Mouse (Mus musculus): ENCODE measurements around the gene H1fnt.

H1fnt gene

GRCm38 (mm10) chr15:98257193-98257592 lies at the start of gene H1fnt:
H1fnt (minus strand) TSS chr15:98257293.
- no peak for DNase-seq (ENCODE audit: low read depth, low spot score)

DNA sequence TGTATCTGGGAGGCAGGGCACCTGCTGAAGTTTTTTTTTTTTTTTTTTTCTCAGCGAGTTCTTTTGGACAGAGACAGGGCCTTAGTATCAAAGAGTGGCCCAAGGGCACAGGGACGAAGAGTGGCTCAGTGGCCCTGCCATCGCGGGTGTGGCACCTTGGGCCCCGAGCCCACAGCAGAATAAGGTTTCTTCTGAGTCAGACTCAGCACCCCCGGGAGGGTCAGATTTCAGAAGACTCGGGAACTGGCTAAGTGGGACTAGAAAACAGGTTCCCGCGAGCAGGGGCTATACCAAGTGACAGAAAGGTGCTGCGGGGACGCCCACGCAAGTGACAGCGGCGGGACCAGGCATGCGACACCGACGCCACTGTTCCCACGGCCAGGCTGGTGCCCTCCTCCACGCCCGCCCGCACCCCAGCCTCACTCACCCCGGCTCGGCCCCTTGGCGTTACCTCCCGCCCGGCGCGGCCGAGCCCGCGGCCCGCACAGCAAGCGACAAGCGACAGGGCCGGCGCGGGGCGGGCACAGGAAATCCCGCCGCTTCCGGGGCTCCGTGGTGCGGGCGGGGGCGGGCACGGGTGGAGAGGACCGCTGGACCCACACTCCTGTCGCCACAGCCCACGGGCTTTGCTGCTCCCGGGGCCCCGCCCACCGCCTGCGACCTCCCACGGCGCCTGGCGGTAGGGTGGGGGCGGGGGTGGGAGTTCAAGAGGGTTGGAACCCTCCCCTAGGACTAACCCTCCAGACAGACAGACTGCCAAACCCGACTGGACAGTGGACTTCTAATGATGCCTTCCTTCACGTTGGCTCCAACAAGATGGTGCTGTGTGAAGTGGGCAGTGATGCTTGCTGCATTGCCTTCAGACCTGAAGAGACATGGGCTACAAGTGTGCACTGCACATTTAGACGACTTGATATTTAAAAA lies 38.8 kb upstream of the H1fnt start, which contains the start of gene Zfp641:
Gene Zfp641, minus strand, starts transcription at position 534 of the 924 bp plus-strand sequence.
- DNase-seq (ENCODE audit: low read depth, low spot score): peak; percentile 1

DNA sequence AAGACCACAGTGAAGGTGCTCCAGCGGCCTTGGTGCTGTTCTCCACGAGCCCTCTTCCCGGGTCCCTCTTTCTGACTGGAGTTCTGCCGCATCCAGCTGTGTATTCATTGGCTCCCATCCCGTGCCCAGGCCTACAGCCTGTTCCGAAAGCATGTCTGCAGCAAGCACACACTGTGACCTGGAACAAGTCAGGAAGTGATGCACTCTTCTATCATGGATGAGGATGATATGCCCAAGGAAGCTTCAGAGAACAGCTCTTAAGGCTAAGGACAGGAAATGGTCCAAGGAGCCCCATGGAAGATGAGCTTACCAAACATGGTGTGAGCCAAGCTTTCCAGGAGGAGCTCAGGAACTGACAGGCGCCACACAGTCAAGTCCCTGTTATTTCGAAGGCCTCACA lies 36.6 kb upstream of the H1fnt start:
- no peak for DNase-seq (ENCODE audit: low read depth, low spot score)

DNA sequence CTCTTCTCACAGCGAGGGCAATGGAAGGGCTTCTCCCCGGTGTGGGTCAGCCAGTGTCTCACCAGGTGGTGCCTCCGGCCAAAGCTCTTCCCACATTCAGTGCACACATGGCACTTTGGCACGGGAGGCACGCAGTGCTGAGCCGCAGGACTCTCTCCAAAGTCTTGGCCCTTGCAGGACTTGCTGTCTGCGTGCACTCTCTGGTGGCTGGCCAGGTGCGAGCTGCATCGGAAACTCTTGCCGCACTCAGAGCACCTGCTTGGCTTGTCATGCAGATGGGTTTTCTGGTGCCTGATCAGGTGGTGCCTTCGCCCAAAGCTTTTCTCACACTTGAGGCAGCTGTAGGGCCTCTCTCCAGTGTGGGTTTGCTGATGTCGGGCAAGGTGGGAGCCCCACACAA lies 31.5 kb upstream of the H1fnt start:
- DNase-seq (ENCODE audit: low read depth, low spot score): no peak

DNA sequence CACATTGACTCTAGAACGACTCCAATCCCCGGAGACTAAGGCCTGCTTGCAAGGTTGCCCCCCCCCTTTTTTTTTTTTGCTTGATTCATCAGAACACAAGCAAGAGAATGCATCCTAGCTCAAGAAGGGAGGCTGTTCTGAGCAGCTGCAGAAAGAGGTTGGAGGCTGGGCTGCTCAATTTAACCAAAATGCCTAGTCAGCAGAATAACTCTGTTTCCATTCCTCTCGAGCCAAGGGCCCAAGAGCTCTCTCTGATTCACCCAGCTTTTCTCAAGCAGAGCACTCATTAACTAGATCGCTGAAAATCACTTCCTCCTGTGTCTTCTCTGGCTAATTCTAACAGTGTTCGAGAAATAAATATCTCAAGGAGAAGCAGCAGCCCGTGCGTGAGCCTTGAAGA lies 29.3 kb upstream of the H1fnt start:
- DNase-seq (ENCODE audit: low read depth, low spot score): no peak

DNA sequence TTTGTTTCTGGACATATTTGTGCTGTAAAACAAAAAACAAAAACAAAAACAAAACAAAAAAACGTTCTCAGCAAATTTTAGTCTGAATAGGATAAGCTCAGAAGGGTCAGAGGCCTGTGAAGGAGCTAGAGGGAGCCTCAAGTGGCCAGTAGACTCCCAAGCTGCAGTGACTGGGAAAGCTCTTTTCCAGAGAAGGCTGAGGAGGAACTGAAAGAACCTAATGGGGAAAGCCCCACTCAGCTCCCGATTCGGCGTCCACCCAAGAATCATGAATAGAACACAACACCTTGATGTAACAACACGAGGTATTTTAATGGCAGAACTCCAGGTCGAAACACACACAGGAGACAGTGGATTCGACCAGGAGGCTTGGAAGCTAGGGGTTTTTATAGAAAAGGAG lies 683 bp upstream of the H1fnt start:
- no peak for DNase-seq (ENCODE audit: low read depth, low spot score)

GRCm38 (mm10) chr15:98256271-98256670 lies 822 bp downstream of the H1fnt start:
- DNase-seq (ENCODE audit: low read depth, low spot score): no peak

DNA sequence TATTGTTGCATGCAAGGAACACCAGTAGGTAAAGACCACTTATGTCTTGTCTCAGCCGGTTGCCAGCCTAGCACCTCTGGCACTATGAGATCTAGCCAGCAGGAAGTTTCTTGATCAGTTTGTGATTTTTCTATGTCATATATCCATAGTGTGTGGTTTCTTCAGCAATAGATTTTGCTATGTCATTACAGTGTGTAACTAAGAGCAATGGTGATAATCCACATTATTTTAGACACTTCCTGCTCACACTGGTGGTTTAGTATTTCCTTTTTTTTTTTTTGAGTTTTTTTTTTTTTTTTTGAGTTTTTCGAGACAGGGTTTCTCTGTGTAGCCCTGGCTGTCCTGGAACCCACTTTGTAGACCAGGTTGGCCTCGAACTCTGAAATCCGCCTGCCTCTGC lies 21.7 kb downstream of the H1fnt start:
- no peak for DNase-seq (ENCODE audit: low read depth, low spot score)

DNA sequence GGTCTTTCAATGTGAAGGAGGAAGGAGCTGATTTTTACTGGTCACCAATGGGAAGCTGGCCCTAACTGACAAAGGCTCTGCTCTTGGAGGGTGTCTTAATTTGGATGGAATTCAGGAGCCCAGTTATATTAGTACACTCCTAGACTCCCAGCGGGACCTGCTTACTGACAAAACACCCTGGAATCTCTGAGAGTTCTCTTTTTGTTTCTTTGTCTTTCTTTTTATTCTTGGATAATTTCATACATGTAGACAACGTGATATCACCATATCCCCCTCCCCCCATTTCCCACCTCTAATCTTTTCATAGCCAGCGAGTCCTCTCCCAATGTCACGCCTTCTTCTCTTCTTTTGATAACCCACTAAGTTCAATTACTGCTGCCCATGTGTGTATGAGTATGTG lies 22.7 kb downstream of the H1fnt start, which contains the start of gene Olfr286:
Gene Olfr286, minus strand, starts transcription at position 101 of the 400 bp plus-strand sequence.
- DNase-seq (ENCODE audit: low read depth, low spot score): no peak

- no peak for DNase-seq (ENCODE audit: low read depth, low spot score)
Observed at GRCm38 (mm10) chr15:98226096-98226495, 31.0 kb downstream of the H1fnt start.

DNA sequence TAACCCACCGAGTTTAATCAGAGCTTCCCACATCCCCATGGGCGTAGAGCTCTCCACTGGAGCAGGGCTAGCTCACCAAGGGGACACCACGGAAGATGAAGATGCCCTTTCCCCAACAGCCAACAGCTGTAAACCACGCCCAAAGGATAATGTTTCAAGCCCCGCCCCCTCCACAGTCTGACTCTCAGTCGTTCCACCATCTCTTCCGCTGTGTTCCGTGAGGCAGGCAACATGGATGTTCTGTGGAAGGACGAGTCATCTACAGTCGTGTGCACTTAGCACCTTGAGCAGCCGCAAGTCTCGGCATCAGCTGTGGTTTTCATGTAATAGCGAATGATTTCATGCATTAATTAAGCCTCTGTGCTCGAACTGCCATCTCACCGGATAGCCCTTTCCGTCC lies 31.5 kb downstream of the H1fnt start:
- no peak for DNase-seq (ENCODE audit: low read depth, low spot score)

DNA sequence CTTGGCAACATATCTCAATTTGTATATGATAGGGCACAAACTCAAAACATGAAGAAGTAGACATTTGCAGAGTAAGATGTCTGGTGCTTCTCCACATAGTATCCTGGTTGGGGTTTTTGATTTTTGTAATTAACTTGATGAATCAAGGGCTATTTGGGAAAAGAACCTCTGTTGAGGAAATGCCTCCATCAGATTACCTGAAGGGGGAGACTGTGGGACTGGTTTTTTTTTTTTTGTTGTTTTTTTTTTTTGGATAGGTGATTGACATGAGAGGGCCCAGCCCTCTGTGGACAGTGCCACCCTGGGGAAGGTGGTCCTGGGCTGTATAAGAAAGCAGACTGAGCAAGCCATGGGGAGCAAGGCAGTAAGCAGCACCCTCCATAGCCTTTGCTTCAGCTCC lies 34.7 kb downstream of the H1fnt start:
- DNase-seq (ENCODE audit: low read depth, low spot score): no peak

GRCm38 (mm10) chr15:98220877-98221276 lies 36.2 kb downstream of the H1fnt start, which contains the start of the genes Gm44579 and Olfr287:
Gm44579 (minus strand) TSS chr15:98220977.
Olfr287 (minus strand) TSS chr15:98221056.
- no peak for DNase-seq (ENCODE audit: low read depth, low spot score)

DNA sequence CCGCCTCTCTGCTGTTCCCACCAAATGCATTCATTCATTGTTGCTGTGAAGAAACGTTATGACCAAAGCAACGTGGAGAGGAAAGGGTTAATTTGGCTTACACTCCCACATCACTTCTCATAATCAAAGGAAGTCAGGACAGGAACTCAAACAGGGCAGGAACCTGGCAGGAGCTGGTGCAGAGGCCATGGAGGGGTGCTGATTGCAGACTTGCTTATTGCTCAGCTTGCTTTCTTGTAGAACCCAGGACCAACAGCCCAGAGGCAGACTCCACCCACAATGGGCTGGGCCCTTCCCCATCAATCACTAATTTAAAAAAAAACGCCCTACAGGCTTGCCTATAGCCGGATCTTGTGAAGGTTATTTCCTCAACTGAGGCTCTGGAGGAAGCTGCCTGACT lies 43.0 kb downstream of the H1fnt start:
- DNase-seq (ENCODE audit: low read depth, low spot score): no peak

DNA sequence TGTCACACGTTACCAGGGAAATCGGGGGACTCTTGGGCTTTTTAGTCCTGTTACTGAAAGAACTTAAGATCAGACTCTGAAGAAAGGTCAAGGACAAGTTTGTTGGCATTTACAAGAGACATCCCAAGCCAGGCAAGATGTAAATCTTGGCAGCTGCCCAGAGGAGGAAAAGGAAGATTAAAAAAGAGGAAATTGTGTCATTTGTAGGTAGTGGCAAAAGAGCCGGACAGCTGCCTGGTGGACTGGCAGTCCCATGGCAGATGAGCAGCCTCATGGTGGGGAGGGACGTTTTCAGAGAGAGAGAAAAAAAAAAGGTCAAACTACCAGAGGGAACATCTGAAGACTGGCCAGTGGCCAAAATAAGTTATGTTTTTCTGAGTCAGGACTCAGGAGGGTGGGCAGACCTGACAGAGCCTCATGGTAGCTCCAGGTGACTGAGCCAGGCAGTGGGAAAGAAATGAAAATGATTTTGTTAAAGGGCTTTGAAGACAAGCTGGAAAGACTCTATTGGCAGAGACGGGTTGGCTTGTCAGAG lies 43.7 kb downstream of the H1fnt start:
- no peak for DNase-seq (ENCODE audit: low read depth, low spot score)

GRCm38 (mm10) chr15:98209676-98210075 lies 47.4 kb downstream of the H1fnt start:
- no peak for DNase-seq (ENCODE audit: low read depth, low spot score)
